Mouse (Mus musculus) adrenal gland, adult 18-20 months (tissue): ENCODE measurements at regions not wholly inside any gene's neighbourhood (a gene's known extent, or its start where the extent isn't known, plus 50 kb on each side); places are given as distances from the start of the nearest gene placed in this dataset.

Source experiments
- DNase-seq, 2 experiments: peaks; one replicate each; pipeline ENCODE4 v3.0.0; 2021 to 2022; ENCODE audit warnings: low spot score in 2 of 2

GRCm38 (mm10) chr11:22641450-22641849 lies 129.6 kb downstream of the Tmem17 start:
- DNase-seq = no peak

- no peak for DNase-seq
These were observed 132.2 kb downstream of the Tmem17 start for GRCm38 (mm10) chr11:22644010-22644625.

- no peak for DNase-seq
These were observed 133.0 kb downstream of the Tmem17 start for GRCm38 (mm10) chr11:22644877-22645276.

GRCm38 (mm10) chr11:22646192-22646936 lies 134.5 kb downstream of the Tmem17 start:
- no peak for DNase-seq

GRCm38 (mm10) chr11:22648275-22648674 lies 136.4 kb downstream of the Tmem17 start:
- no peak for DNase-seq

- DNase-seq = no peak
These were observed 138.9 kb downstream of the Tmem17 start for GRCm38 (mm10) chr11:22650771-22651170.

GRCm38 (mm10) chr11:22651313-22651712 lies 139.4 kb downstream of the Tmem17 start:
- no peak for DNase-seq

- no peak for DNase-seq
These were observed 140.0 kb downstream of the Tmem17 start for GRCm38 (mm10) chr11:22651911-22652310.

GRCm38 (mm10) chr11:22652931-22653330 lies 141.0 kb downstream of the Tmem17 start:
- no peak for DNase-seq

- no peak for DNase-seq
These were observed 141.5 kb downstream of the Tmem17 start for GRCm38 (mm10) chr11:22653366-22653765.

- no peak for DNase-seq
These were observed 145.7 kb downstream of the Tmem17 start for GRCm38 (mm10) chr11:22657635-22658034.

GRCm38 (mm10) chr11:22661072-22661471 lies 149.2 kb downstream of the Tmem17 start:
- no peak for DNase-seq

GRCm38 (mm10) chr11:22661713-22662551 lies 150.0 kb downstream of the Tmem17 start:
- DNase-seq = peak in 1 of 2 experiments; percentile 45

- no peak for DNase-seq
These were observed 154.1 kb downstream of the Tmem17 start for GRCm38 (mm10) chr11:22665978-22666377.

- no peak for DNase-seq
These were observed 154.5 kb downstream of the Tmem17 start for GRCm38 (mm10) chr11:22666378-22666777.

- DNase-seq = no peak
These were observed 156.3 kb downstream of the Tmem17 start for GRCm38 (mm10) chr11:22668220-22668619.

GRCm38 (mm10) chr11:22669267-22669666 lies 157.4 kb downstream of the Tmem17 start:
- DNase-seq = no peak

GRCm38 (mm10) chr11:22671791-22672490 lies 160.1 kb downstream of the Tmem17 start:
- no peak for DNase-seq

- no peak for DNase-seq
These were observed 163.2 kb downstream of the Tmem17 start for GRCm38 (mm10) chr11:22675047-22675446.

- no peak for DNase-seq
These were observed 163.9 kb downstream of the Tmem17 start for GRCm38 (mm10) chr11:22675754-22676153.

- peak in 1 of 2 experiments; percentile 38 for DNase-seq
These were observed 165.4 kb downstream of the Tmem17 start for GRCm38 (mm10) chr11:22677337-22677736.
